Mouse (Mus musculus) brain, embryonic 18.5 days (tissue): ENCODE data around the gene Dkk3.

Source experiments
- DNase-seq: peaks from one replicate; pipeline ENCODE4 v3.0.0-alpha.2; 2012; ENCODE audit warnings: low read depth, low spot score

Dkk3 gene

GRCm38 (mm10) chr7:112158942-112159341, at the start of gene Dkk3:
Gene Dkk3, minus strand, starts transcription at chr7:112159057.
- no peak for DNase-seq

GRCm38 (mm10) chr7:112207717-112208116, 48.9 kb upstream of the Dkk3 start:
- no peak for DNase-seq

- no peak for DNase-seq
Observed at GRCm38 (mm10) chr7:112205513-112205912, 46.7 kb upstream of the Dkk3 start.

GRCm38 (mm10) chr7:112204380-112204963, 45.6 kb upstream of the Dkk3 start:
- DNase-seq: no peak

GRCm38 (mm10) chr7:112203937-112204336, 45.1 kb upstream of the Dkk3 start:
- no peak for DNase-seq

GRCm38 (mm10) chr7:112202843-112203242, 44.0 kb upstream of the Dkk3 start:
- no peak for DNase-seq

- no peak for DNase-seq
Observed at GRCm38 (mm10) chr7:112202194-112202593, 43.3 kb upstream of the Dkk3 start.

GRCm38 (mm10) chr7:112200761-112201160, 41.9 kb upstream of the Dkk3 start:
- DNase-seq: no peak

GRCm38 (mm10) chr7:112199343-112199742, 40.5 kb upstream of the Dkk3 start:
- no peak for DNase-seq

- no peak for DNase-seq
Observed at GRCm38 (mm10) chr7:112197461-112197860, 38.6 kb upstream of the Dkk3 start.

- no peak for DNase-seq
Observed at GRCm38 (mm10) chr7:112194286-112194685, 35.4 kb upstream of the Dkk3 start.

GRCm38 (mm10) chr7:112192778-112193177, 33.9 kb upstream of the Dkk3 start:
- no peak for DNase-seq

GRCm38 (mm10) chr7:112192237-112192636, 33.4 kb upstream of the Dkk3 start:
- no peak for DNase-seq

- DNase-seq: no peak
Observed at GRCm38 (mm10) chr7:112187536-112188459, 28.9 kb upstream of the Dkk3 start.

- no peak for DNase-seq
Observed at GRCm38 (mm10) chr7:112186871-112187270, 28.0 kb upstream of the Dkk3 start.

GRCm38 (mm10) chr7:112185226-112185745, 26.4 kb upstream of the Dkk3 start:
- DNase-seq: no peak

GRCm38 (mm10) chr7:112184519-112185225, 25.8 kb upstream of the Dkk3 start:
- no peak for DNase-seq

GRCm38 (mm10) chr7:112183258-112183841, 24.5 kb upstream of the Dkk3 start:
- DNase-seq: peak; percentile 58

- peak; percentile 54 for DNase-seq
Observed at GRCm38 (mm10) chr7:112180235-112180705, 21.4 kb upstream of the Dkk3 start.

- no peak for DNase-seq
Observed at GRCm38 (mm10) chr7:112176627-112177026, 17.8 kb upstream of the Dkk3 start.

GRCm38 (mm10) chr7:112172669-112173068, 13.8 kb upstream of the Dkk3 start:
- no peak for DNase-seq
